Mouse (Mus musculus) monocyte, adult 5-6 weeks (primary cell): ENCODE data around the gene Rbm28. TPM values are rescaled to one million over a fixed set of nuclear protein-coding genes. Genes with fewer than 3 reads are reported as not detected.
"Not testable (repeated sequence)": the region's sequence is repeated elsewhere in the genome, so short reads cannot be mapped to it uniquely, and the experiment has no call there.

Source experiments
- ATAC-seq: fragments of 153-309, 156-312 bp; replicated peaks from 2 replicates; pipeline ENCODE4 v1.8.0; 2017; ENCODE audit warnings: mild to moderate bottlenecking; ENCODE audit not compliant: low TSS enrichment, insufficient number of reproducible peaks, severe bottlenecking, poor library complexity, low FRiP score
- total RNA-seq: library from RNA; stranded (forward); fragments of 200-1000, 200-491, 200-594 nt; gene quantifications from 3 replicates; pipeline ENCODE4 v1.2.3, GENCODE M21; 2017

The Rbm28 gene
- total RNA-seq, 1 experiment from 2014 or later: 50.0 TPM

DNA sequence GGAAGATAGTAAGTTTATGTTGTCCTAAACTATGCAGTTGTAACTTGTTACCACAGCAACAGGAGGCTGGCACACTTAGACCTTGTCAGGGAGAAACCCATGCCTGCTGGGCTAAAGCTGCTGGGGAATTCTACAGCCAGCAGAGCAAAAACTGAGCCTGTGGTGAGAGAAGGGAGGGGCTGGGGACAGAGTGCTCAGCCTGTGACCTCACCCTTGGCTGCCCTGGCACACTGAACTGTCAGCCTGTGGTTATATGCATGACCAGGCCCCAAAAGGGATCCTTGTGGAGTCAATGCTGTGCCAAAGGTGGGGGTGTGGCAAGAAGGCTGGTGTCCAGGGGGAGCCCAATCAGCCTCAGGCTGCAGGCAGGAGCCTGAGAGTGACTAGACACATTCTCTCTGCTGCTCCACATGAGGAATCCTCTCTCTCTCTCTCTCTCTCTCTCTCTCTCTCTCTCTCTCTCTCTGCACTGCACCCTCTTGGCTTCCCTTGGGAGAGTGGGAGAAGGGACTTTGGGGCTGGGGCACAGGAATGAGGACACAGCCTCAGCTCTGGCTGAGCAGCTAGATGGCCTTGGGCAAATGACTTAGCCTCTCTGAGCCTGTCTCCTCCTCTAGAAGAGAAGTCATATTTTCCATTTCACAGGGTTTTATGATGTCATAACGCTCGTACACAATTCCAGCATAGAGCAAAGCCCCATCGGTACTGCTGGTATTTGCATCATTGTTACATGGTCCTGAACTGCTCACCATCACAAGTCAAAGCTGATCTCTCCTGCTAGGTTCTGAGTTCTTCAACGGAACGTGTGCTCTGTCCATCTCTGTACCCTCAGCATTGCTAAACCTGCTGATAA lies 31.3 kb upstream of the Rbm28 start:
- ATAC-seq: no peak

DNA sequence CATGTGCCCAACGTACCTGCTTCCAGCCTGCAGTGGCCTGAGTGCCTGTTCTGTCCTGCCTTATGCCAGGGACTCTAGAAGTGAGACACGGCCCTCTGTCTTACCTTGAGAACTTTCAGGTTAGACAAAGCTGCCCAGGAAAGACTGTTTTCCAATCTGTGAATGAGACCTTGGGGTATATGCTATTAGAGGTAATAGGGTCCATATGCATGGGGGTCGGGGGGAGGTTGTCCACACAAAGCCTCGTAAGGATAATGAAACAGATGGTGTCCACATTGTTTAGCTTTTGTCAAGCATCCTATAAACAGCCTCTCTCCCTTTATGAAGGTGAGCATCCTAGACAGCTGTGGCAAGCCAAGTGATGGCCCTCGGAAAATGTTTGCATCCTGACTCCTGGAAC lies 30.3 kb upstream of the Rbm28 start:
- no peak for ATAC-seq

- ATAC-seq: no peak
These were observed 29.4 kb upstream of the Rbm28 start for GRCm38 (mm10) chr6:29193961-29194750.

DNA sequence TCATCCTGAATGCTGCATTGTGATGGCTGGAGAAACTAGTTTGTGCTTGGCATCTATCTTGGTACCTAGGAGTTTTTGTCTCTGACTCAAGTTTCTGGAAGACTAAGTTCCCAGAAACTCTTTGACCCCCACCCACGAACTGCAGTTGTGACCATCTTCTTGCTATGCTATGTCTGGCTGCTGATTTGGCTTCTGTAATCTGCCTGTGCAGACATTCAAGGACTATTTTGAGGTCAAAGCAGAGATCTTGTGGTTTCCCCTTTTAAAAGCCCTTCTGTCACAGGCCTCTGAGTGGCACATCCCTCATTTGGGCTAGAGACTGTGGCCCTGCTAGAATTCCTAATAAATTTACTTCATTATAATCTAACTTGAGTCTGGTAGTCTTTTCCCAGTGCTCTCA lies 23.1 kb upstream of the Rbm28 start:
- ATAC-seq: no peak

- ATAC-seq: no peak
These were observed 15.0 kb upstream of the Rbm28 start for GRCm38 (mm10) chr6:29179843-29180242.

DNA sequence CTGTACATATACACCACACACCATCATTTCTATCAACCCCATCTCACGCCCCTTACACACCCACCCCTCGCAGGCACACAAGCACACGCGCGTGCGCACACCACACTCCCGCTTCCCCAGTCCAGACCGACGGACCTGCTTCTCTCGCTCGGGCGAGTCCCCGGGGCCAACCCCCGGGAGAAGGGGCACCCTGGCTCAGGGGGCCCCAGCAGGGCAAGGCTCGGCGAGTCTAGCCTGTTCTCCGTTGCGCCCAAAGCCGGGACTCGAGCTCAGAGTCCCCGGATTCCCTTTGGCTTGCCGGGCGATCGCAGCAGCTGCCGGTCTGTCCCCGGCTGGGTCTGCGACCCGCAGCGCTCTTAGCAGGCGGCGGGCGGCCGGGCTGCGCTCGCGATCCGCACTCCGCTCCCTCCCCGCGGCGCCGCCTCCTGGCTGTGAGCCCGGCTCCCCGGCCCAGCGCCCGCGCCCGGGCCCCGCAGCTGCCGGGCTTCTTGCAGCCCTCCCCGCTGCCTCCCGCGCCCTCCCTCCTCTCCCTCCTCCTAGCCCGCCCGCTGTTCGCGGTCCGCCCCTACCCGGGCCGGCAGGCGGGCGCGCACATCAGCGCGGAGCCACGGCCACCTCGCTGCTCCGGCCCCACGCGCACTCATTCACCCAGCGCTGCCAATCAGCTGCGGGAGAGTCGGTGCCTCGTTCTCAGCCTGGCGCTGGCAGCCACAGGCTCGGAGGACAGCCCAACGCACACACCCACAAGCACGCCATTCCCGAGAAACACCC lies 14.3 kb upstream of the Rbm28 start, which contains the start of gene Prrt4:
TSS of gene Prrt4 (minus strand) at position 697 of the 771 bp plus-strand sequence.
- ATAC-seq: no peak

GRCm38 (mm10) chr6:29177901-29178879 lies 13.4 kb upstream of the Rbm28 start:
- no peak for ATAC-seq

DNA sequence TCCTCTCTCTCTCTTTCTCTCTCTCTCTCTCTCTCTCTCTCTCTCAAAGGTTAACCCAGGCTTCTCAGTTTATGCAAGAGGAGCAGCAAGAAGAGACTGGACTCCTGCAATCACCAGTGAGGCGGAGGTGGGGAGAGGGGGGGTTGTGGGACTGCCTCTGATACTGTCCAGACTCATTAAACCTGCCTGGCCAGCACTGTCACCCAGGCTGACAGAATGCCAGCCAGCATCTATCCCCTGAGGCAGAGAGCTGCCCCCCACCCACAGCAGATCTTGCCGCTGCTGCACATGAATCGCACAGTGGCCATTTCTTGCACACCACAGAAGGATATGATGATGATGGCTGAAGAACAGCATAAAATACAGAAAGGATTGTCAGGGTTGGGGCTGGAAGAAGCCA lies 10.3 kb upstream of the Rbm28 start:
- ATAC-seq: no peak

DNA sequence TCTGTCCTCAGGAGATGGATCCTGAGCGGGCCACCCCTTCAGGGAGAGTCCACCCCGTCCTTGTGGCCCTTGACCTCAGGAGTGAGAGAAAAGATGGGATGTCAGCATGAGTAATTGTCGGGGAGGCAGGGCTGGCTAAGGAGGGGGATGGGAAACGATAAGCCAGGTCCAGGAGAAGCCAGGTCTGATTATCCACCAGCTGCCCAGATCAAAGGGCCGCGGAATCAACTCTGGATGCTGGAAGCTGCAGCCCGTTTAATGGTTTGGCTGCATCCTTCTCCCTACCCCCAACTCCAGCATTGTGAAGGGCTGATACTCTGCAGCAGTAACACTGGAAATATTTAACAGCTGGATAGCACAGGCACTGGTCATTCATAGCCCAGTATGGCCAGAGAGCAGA lies 9.6 kb upstream of the Rbm28 start:
- no peak for ATAC-seq

DNA sequence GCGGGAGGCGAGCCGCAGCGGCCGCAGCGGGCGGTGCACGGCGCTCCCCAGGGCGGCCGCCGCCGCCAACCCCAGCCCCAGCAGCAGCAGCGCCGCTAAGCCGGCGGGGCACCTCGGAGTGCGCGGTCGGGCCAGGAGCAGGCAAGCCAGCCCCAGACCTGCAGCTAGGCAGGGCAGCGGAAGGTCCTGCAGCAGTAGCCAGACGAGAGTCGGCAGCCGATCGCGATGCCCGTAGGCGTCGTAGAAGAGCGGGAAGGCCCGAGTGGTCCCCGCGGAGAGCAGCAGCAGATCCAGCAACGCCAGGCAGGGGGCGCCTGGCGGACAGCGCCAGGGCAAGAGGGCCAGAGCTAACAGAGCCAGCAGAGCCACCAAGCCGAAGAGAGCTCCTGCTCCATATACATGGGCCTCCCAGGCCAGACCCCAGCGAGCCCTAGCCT lies 6.2 kb upstream of the Rbm28 start:
- 0 out of 2 replicates have a peak, but pooled peaks have one; percentile 59 for ATAC-seq

DNA sequence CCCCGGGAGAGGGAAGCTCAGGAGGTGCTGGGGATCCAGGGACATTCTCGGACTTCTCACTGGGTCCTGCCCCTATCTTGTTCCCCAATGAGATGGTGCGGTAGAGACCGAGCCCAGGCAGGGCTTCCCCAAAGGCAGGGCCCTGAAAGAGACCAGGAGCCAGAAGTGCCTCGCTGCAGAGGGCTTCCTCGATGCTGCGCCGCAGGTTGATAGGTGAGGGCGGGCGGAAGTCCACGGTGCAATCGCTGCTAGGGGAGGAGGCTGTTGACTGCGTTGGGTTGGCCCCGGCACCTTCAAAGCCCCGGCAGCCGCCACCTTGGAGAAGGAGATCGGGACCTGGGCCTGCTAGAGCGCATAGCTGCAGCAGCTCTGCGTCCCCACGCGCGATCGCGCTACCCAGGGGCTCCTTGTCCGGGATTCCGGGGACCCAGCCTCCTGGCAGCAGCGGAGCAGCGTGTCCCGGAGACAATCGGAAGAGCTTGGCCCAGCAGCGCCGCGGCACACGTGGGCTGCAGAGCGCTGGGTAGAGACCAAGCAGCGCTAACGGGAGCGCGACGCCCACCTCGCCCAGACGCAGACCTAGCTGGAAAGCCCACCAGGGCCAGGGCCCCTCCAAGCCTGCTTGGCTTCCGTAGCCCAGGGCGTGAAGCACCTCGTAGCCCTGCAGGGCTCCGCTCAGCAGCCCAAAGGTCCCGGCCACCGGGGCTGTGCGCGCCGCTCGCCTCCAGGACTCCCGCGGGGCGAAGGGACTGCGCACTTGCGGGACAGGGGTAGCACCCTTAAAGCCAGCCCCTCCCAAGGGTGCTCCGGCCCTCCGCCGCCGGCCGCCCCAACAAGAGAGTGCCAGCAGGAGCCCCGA lies 5.5 kb upstream of the Rbm28 start:
- ATAC-seq: no peak

- no peak for ATAC-seq
These were observed 4.9 kb upstream of the Rbm28 start for GRCm38 (mm10) chr6:29169675-29170062.

DNA sequence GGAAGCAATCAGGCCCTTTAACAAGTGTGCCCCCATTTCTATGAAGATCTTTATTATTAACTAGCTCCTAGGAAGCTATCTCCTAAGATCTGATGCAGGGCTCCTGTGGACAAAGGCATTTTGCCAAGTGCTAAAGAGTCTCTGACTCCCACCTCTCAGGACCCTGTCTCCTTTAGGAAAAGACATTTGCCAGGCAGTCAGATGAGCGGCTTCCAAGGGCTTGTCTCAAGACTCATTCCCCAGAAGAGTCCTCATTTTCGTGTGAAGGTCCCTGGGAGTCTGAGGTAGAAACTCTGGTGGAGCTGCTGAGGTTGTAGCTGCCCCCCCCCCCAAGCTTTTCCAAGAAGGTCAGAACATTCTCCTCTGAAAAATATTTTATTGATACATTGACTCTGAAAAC lies 4.1 kb upstream of the Rbm28 start:
- ATAC-seq: no peak

DNA sequence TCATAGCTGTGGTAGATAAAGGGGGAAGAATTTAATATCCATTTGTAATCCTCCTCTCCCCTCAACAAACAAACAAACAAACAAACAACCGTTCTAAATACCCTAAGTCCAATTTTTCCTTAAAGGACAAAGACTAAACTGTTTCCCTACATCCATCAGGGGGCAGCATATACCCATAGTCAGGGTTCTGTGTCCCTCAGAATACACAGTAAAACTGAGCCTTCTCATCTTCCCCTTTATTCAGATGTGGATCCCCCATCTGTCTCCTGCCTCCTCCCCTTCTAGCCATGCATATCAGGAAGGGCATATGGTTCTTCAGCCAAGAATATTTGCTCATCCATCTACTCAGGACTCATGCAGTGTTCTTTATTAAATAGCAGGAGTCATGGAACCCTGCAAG lies 1.4 kb upstream of the Rbm28 start:
- no peak for ATAC-seq

GRCm38 (mm10) chr6:29161291-29161690 lies 3.5 kb downstream of the Rbm28 start:
- not testable (repeated sequence) for ATAC-seq

- no peak for ATAC-seq
These were observed 4.0 kb downstream of the Rbm28 start for GRCm38 (mm10) chr6:29160786-29161185.

DNA sequence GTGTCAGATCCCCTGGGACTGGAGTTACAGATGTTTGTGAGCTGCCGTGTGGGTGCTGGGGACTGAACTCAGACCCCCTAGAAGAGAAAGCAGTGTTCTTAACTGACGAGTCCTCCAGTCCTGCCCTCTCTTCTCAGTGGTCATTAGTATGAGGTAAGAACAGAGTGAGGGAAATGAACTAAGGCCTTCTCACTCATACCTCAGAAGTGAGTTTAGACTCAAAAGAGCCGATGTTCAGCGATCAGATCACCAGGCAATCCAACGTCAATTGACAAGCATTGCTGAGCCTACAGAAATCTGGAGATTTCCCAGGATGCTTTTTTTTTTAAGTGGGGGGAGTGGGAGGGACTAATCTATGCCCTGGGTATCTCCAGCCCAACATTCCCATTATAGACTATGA lies 8.5 kb downstream of the Rbm28 start:
- ATAC-seq: no peak
